Mouse (Mus musculus) lung, adult 2 months (tissue): Measurements from ENCODE around the gene Slc6a9.

ENCODE experiments used
- CTCF ChIP-seq: fragments of 200-500 bp; IDR thresholded peaks from 2 replicates; pipeline ENCODE4 v1.5.1; 2011; ENCODE audit warnings: mild to moderate bottlenecking, low read length, control low read depth; ENCODE audit not compliant: insufficient read depth
- POLR2A ChIP-seq: fragments of 200-500 bp; IDR thresholded peaks from 2 replicates; pipeline ENCODE4 v1.6.1; 2011; ENCODE audit warnings: low read depth, mild to moderate bottlenecking, control low read depth, low read length, borderline replicate concordance; ENCODE audit errors: extremely low read depth

DNA sequence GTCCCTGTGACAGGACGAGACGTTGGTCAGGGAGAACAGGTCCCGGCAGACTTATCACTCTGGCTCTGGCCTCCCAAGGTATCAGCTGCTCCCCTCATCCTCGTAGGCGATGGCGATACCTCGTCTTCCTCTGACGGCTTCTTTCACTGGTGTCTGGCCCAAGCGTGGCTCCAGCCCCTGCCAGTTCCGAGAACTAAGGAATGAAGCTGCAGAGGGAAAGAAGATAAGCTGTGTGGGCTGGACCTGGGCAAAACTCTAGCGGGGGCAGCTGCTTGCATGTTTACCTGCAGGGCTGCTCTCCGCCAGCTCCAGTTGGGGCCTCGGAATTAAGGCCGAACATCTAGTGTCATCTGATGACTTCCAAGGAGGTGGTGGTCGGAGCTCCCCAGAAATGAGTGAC lies 55.2 kb downstream of the Slc6a9 start:
- no peak for TF ChIP-seq CTCF
- no peak for TF ChIP-seq POLR2A
